Mouse (Mus musculus): ENCODE measurements around the gene Dst. TPM values are rescaled to one million over a fixed set of nuclear protein-coding genes. Genes with fewer than 3 reads are reported as not detected.

Dst gene
- polyA plus RNA-seq (2016; fragmentation: Nextera tagmentation; extraction: Ambion mirVana): 38.7 and 44.5 TPM in 2 replicates

- H3K27ac ChIP-seq: peak within 1 kb of the TSS; percentile 79
- ATAC-seq (ENCODE audit: low FRiP score): peak; percentile 20
- 6% methylated on average over 35 of the region's 44 CpGs for WGBS
Measured at GRCm38 (mm10) chr1:33908191-33908962, at the start of gene Dst. Dst (plus strand) TSS chr1:33908225.

GRCm38 (mm10) chr1:33869031-33869430 is 39.0 kb upstream of the Dst start:
- Histone ChIP-seq H3K27ac (no peak overlapping the region), H3K9ac (no peak overlapping the region), H3K4me3 (no peak overlapping the region), H3K36me3 (no peaks in the 10 kb centered on the region), H3K4me2 (replicated peaks) (no peak overlapping the region), H3K9me3 (replicated peaks) (no peaks in the 10 kb centered on the region), H3K4me1 (no peaks in the 10 kb centered on the region), H3K27me3 (no peaks in the 10 kb centered on the region)
- no peak for ATAC-seq (ENCODE audit: low FRiP score)
- 98% methylated on average over 2 of the region's 2 CpGs for WGBS

More at GRCm38 (mm10) chr1:33908191-33908962, at the start of gene Dst:
- Histone ChIP-seq H3K4me2 (replicated peaks) (peak within 1 kb of the TSS; percentile 79), H3K9me3 (replicated peaks) (no peaks in the 10 kb centered on the region), H3K9ac (peak within 1 kb of the TSS; percentile 71), H3K36me3 (no peaks in the 10 kb centered on the region), H3K27me3 (peaks cover 32% of the 10 kb centered on the region), H3K4me3 (peak within 1 kb of the TSS; percentile 66), H3K4me1 (peaks cover 15% of the 10 kb centered on the region)

- no peak overlapping the region for H3K9ac ChIP-seq
- no peak overlapping the region for H3K4me3 ChIP-seq
- no peaks in the 10 kb centered on the region for H3K36me3 ChIP-seq
- 94% methylated on average over 3 of the region's 3 CpGs for WGBS
- no peak overlapping the region for H3K4me2 ChIP-seq (replicated peaks)
- no peaks in the 10 kb centered on the region for H3K27me3 ChIP-seq
- ATAC-seq (ENCODE audit: low FRiP score): no peak
- no peak overlapping the region for H3K27ac ChIP-seq
- H3K9me3 ChIP-seq (replicated peaks): no peaks in the 10 kb centered on the region
- no peaks in the 10 kb centered on the region for H3K4me1 ChIP-seq
Measured at GRCm38 (mm10) chr1:33869437-33869836, 38.6 kb upstream of the Dst start.

GRCm38 (mm10) chr1:33873561-33873960 is 34.5 kb upstream of the Dst start:
- WGBS: 87% methylated on average over 5 of the region's 5 CpGs
- H3K27me3 ChIP-seq: no peaks in the 10 kb centered on the region
- no peaks in the 10 kb centered on the region for H3K4me1 ChIP-seq
- no peaks in the 10 kb centered on the region for H3K36me3 ChIP-seq
- no peak overlapping the region for H3K4me3 ChIP-seq
- no peak for ATAC-seq (ENCODE audit: low FRiP score)
- H3K27ac ChIP-seq: no peak overlapping the region
- no peak overlapping the region for H3K9ac ChIP-seq
- H3K4me2 ChIP-seq (replicated peaks): no peak overlapping the region
- H3K9me3 ChIP-seq (replicated peaks): no peaks in the 10 kb centered on the region

GRCm38 (mm10) chr1:33875691-33876090 is 32.3 kb upstream of the Dst start:
- WGBS: 54% methylated on average over 6 of the region's 6 CpGs
- Histone ChIP-seq H3K9me3 (replicated peaks) (no peaks in the 10 kb centered on the region), H3K4me2 (replicated peaks) (no peak overlapping the region), H3K4me1 (no peaks in the 10 kb centered on the region), H3K9ac (no peak overlapping the region), H3K36me3 (no peaks in the 10 kb centered on the region), H3K4me3 (no peak overlapping the region), H3K27ac (no peak overlapping the region), H3K27me3 (no peaks in the 10 kb centered on the region)
- no peak for ATAC-seq (ENCODE audit: low FRiP score)

GRCm38 (mm10) chr1:33876416-33876815 is 31.6 kb upstream of the Dst start:
- no peak for ATAC-seq (ENCODE audit: low FRiP score)
- Histone ChIP-seq H3K4me2 (replicated peaks) (no peak overlapping the region), H3K4me3 (no peak overlapping the region), H3K9me3 (replicated peaks) (no peaks in the 10 kb centered on the region), H3K36me3 (no peaks in the 10 kb centered on the region), H3K27ac (no peak overlapping the region), H3K9ac (no peak overlapping the region), H3K4me1 (no peaks in the 10 kb centered on the region), H3K27me3 (no peaks in the 10 kb centered on the region)
- 87% methylated on average over 3 of the region's 3 CpGs for WGBS

- no peak overlapping the region for H3K4me2 ChIP-seq (replicated peaks)
- H3K27me3 ChIP-seq: no peaks in the 10 kb centered on the region
- 87% methylated on average over 7 of the region's 7 CpGs for WGBS
- no peak overlapping the region for H3K9ac ChIP-seq
- no peaks in the 10 kb centered on the region for H3K9me3 ChIP-seq (replicated peaks)
- H3K4me1 ChIP-seq: no peaks in the 10 kb centered on the region
- H3K36me3 ChIP-seq: no peaks in the 10 kb centered on the region
- ATAC-seq (ENCODE audit: low FRiP score): no peak
- H3K27ac ChIP-seq: no peak overlapping the region
- no peak overlapping the region for H3K4me3 ChIP-seq
Measured at GRCm38 (mm10) chr1:33878170-33878569, 29.9 kb upstream of the Dst start.

- H3K36me3 ChIP-seq: no peaks in the 10 kb centered on the region
- no peak overlapping the region for H3K4me3 ChIP-seq
- H3K9ac ChIP-seq: no peak overlapping the region
- ATAC-seq (ENCODE audit: low FRiP score): no peak
- H3K4me2 ChIP-seq (replicated peaks): peak overlapping the region; percentile 29
- H3K27me3 ChIP-seq: no peaks in the 10 kb centered on the region
- no peaks in the 10 kb centered on the region for H3K9me3 ChIP-seq (replicated peaks)
- 29% methylated on average over 18 of the region's 18 CpGs for WGBS
- H3K27ac ChIP-seq: no peak overlapping the region
- H3K4me1 ChIP-seq: no peaks in the 10 kb centered on the region
Measured at GRCm38 (mm10) chr1:33883102-33883839, 24.8 kb upstream of the Dst start.

- 65% methylated on average over 10 of the region's 10 CpGs for WGBS
- no peak overlapping the region for H3K27ac ChIP-seq
- no peaks in the 10 kb centered on the region for H3K9me3 ChIP-seq (replicated peaks)
- no peak overlapping the region for H3K9ac ChIP-seq
- no peaks in the 10 kb centered on the region for H3K4me1 ChIP-seq
- H3K4me3 ChIP-seq: no peak overlapping the region
- H3K36me3 ChIP-seq: no peaks in the 10 kb centered on the region
- H3K27me3 ChIP-seq: no peaks in the 10 kb centered on the region
- ATAC-seq (ENCODE audit: low FRiP score): no peak
- no peak overlapping the region for H3K4me2 ChIP-seq (replicated peaks)
Measured at GRCm38 (mm10) chr1:33892784-33893183, 15.2 kb upstream of the Dst start.

GRCm38 (mm10) chr1:33896116-33896515 is 11.9 kb upstream of the Dst start:
- H3K9ac ChIP-seq: no peak overlapping the region
- no peaks in the 10 kb centered on the region for H3K4me1 ChIP-seq
- WGBS: 67% methylated on average over 6 of the region's 6 CpGs
- no peak for ATAC-seq (ENCODE audit: low FRiP score)
- no peak overlapping the region for H3K27ac ChIP-seq
- no peaks in the 10 kb centered on the region for H3K27me3 ChIP-seq
- H3K4me3 ChIP-seq: no peak overlapping the region
- H3K36me3 ChIP-seq: no peaks in the 10 kb centered on the region
- H3K9me3 ChIP-seq (replicated peaks): no peaks in the 10 kb centered on the region
- no peak overlapping the region for H3K4me2 ChIP-seq (replicated peaks)

- no peak for ATAC-seq (ENCODE audit: low FRiP score)
- Histone ChIP-seq H3K4me1 (no peaks in the 10 kb centered on the region), H3K9ac (no peak overlapping the region)
Measured at GRCm38 (mm10) chr1:33896666-33897065, 11.4 kb upstream of the Dst start.

GRCm38 (mm10) chr1:33897426-33897825 is 10.6 kb upstream of the Dst start:
- no peak overlapping the region for H3K4me2 ChIP-seq (replicated peaks)
- H3K27ac ChIP-seq: no peak overlapping the region
- no peaks in the 10 kb centered on the region for H3K9me3 ChIP-seq (replicated peaks)
- no peaks in the 10 kb centered on the region for H3K4me1 ChIP-seq
- H3K4me3 ChIP-seq: no peak overlapping the region
- ATAC-seq (ENCODE audit: low FRiP score): no peak
- WGBS: 88% methylated on average over 11 of the region's 11 CpGs
- no peaks in the 10 kb centered on the region for H3K36me3 ChIP-seq
- H3K9ac ChIP-seq: no peak overlapping the region
- no peaks in the 10 kb centered on the region for H3K27me3 ChIP-seq

More at GRCm38 (mm10) chr1:33896666-33897065, 11.4 kb upstream of the Dst start:
- Histone ChIP-seq H3K36me3 (no peaks in the 10 kb centered on the region), H3K4me3 (no peak overlapping the region), H3K9me3 (replicated peaks) (no peaks in the 10 kb centered on the region), H3K27me3 (no peaks in the 10 kb centered on the region), H3K27ac (no peak overlapping the region), H3K4me2 (replicated peaks) (no peak overlapping the region)
- WGBS: 88% methylated on average over 4 of the region's 4 CpGs

Data from hindbrain, embryonic 12.5 days (tissue).